Mouse (Mus musculus): Measurements from ENCODE around the gene Sae1. TPM values are rescaled to one million over a fixed set of nuclear protein-coding genes. Genes with fewer than 3 reads are reported as not detected.
"Not testable (repeated sequence)": the region's sequence is repeated elsewhere in the genome, so short reads cannot be mapped to it uniquely, and the experiment has no call there.

Sae1 gene
- total RNA-seq, 2 experiments from 2014 or later, result 49.1 to 278 TPM

DNA sequence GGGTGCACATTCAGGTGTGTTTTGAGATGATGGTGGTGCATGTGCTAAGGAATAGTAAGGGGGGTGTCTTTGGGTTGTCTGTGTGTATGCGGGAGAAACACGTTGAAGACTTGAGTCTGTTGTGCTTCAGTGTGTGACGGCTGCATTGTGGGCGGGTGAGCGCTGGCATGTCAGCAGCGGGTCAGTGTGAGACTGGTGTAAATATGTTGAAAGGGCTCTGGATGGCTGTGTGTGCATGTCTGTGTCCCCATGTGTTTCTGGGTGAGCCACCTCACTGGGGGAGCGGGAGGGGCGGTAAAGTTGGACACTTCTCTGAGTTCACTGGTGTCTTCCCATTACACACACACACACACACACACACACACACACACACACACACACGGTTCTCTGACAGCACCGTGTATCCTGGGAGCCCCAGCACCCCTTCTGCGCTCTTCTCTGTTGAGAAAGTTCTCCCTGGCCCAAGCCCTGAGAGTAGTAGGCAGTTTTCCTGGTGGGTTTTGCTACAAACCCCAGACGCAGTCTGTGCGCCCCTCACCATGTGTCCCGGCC is 76.1 kb downstream of the Sae1 start:
- ATAC-seq (ENCODE audit: poor library complexity, severe bottlenecking), result no peak

DNA sequence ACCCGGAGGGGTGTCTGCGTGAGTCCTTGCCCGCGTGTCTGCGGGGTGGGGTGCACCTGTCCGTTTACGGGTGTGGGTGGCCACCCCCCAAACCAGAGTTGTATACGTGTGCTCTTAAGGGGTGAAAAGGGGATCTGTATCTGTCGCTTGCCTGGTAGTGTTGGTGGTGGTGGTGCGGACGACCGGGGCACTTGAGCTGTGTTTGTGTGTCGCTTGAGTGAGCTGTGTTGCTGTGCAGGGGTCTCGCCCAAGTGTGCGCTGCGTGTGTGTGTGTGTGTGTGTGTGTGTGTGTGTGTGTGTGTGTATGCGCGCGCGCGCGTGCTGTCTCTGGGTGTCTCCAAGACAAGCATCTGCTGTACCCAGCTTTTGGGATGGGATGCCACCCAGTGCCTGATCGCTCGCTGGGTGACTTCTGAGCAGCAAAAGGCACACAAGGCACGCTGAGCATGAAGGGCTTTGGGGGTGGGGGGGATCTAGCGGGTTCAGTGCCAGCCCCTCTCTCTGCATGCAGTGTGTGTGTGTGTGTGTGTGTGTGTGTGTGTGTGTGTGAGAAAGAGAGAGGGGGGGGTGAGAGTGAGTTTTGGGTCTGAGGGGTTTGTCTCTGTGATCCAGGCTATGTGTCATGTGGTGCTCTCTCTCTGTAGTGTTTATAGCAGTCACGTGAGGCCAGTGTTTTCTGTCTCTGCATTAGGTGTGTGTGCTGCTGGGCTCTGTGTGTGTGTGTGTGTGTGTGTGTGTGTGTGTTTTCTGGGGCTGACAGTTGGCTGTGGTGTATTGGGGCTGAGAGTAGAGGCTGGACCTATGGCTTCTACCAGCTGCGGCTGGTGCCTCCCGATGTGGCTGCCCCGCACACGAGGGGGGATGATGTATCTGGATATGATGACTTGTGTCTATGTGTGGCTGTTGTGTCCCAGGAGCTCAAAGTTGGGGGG is 76.8 kb downstream of the Sae1 start:
- no peak for ATAC-seq (ENCODE audit: poor library complexity, severe bottlenecking)

- ATAC-seq (ENCODE audit: poor library complexity, severe bottlenecking), result peak; percentile 36
Observed at GRCm38 (mm10) chr7:16310020-16310520, 77.5 kb downstream of the Sae1 start.

DNA sequence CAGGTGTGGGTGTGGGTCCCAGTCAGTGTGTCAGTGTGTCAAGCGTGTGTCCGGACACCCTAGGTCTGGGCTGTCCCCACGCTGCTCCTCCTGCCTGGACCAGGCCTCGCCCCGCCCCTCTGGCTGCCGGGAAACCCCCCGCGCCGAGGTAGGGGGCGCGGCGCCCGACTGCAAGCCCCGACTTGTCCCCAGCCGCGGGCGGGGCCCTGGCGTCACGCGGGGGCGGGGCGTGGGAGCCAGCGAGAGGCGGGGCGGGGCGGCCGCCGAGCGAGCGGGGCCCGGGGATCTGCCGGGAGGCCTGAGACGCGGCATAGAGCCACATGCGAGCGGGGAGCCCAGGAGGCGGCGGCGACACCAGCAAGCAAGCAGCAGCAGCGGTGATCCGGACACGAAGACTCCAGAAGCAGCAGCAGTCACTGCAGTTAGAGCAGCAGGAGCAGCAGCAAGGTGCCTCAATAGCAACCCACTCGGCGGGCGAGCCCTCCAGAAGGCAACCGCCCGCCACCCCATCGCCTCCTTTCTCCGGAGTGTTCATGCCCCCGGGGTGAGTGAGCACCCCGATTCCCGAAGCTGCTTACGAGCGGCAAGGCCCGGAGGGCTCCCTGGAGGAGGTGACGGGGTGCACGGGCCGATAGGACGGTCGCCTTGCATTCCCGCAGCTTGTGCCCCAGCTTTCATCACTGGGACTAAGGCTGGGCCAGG is 78.1 kb downstream of the Sae1 start:
- ATAC-seq (ENCODE audit: poor library complexity, severe bottlenecking), result peak; percentile 20

DNA sequence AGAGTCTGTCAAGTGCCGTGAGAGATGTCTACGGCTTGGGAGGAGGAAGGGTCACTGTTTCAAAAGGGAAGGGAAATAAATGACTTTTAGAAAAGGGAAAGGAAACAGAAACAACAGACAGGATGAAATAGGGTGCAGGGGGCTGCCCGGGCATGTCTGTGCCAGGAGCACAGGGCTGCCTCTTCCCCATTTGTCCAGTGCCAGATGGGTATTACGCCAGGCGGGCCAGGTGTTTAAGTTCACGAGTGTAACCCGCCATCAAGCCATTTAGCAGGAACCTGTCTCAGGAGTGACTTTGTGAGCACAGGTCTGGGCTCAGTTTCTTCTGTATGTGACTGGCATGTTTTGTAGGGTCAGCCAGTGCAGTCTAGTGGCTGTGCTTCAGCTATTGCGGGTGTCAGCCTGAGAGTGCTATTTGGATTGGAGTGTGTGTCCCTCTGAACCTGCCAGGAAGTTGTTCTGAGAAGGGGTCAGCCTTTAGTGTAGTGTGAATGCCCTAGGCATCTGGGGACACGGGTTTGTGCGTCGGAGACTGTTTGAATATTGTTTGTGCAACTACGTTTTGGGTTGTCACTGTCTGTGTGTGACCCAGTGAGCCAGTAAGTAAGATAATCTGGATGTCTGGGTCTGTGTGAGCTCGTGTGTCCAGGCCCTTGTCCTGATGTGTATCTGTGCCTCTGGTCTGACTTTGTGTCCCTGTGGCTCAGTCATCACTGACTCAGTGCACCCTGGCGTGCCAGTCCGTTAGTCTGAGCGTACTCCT is 78.9 kb downstream of the Sae1 start:
- ATAC-seq (ENCODE audit: poor library complexity, severe bottlenecking), result peak; percentile 10; the same call in 1 of the 2 replicates

- ATAC-seq (ENCODE audit: poor library complexity, severe bottlenecking), result not testable (repeated sequence)
Observed at GRCm38 (mm10) chr7:16308093-16308492, 79.5 kb downstream of the Sae1 start, which contains the start of gene Bbc3. Bbc3 (plus strand) TSS chr7:16308393.

GRCm38 (mm10) chr7:16307141-16307540 is 80.5 kb downstream of the Sae1 start:
- ATAC-seq (ENCODE audit: poor library complexity, severe bottlenecking), result not testable (repeated sequence)

- peak; percentile 31 for ATAC-seq (ENCODE audit: poor library complexity, severe bottlenecking)
Observed at GRCm38 (mm10) chr7:16299419-16300035, 88.1 kb downstream of the Sae1 start.

DNA sequence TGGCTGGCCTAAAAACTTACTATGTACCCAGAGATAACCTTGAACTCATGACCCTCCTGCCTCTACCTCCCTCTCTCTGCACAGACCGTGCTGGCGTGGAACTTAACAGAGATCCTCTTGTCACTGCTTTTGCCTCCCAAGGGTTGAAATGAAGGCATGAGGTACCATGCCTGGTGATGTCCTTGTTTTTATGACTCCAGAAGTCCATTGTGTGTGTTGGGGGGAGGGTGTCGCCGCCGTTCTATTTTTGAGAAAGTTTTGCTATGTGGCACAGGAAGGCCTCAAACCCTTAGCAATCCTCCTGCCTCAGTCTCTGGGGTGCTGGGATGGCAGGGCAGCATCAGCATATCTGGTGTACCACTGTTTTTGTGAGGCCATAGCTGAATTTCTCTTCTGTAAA is 88.7 kb downstream of the Sae1 start:
- no peak for ATAC-seq (ENCODE audit: poor library complexity, severe bottlenecking)

GRCm38 (mm10) chr7:16297616-16298015 is 90.0 kb downstream of the Sae1 start:
- ATAC-seq (ENCODE audit: poor library complexity, severe bottlenecking), result no peak

DNA sequence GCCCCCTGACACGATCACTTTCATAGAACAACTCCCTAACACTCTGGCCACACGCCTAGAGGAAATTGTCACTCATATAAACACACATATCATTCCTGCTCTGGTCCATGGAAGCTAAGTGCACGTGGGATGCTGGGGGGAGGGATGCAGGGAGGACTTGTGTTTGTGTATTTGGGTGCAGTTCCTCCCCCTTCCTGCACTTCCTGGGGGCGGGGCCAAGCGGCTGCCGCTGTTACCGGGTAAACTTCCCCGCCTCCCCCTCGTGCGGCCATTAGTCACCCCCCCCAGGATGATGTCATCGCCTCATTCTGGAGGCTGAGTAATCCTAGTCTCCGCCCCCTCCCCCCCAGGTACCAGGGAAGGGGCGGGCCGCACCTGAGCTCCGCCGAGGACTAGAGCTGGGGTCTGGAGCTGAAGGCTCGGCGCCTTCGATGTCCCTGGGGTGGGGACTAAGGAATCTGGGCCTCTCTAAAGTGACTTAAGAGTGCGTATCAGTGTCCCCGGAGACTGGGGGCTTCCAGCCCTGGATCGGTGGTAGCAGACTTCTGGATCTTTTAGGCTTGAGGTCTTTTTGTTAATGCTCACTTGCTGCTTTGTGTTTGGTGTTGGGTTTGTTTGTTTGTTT is 90.7 kb downstream of the Sae1 start:
- ATAC-seq (ENCODE audit: poor library complexity, severe bottlenecking), result peak; percentile 68

DNA sequence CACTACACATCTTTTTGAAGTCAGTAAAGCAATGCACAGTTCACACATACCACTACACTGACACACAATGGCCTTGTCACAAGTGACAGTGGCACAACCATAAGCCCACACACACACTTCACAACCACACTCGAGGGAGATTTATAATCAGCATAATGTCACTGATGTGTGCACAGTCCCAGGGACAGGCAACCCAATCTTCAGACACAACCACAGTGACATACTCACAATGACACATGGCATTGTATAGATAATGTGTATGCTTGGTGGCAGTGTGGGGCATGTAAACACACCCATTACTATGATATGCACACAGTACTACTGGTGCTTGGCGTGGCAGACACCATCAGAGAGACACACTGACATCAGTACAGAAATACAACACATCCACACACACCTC is 91.5 kb downstream of the Sae1 start:
- ATAC-seq (ENCODE audit: poor library complexity, severe bottlenecking), result no peak

DNA sequence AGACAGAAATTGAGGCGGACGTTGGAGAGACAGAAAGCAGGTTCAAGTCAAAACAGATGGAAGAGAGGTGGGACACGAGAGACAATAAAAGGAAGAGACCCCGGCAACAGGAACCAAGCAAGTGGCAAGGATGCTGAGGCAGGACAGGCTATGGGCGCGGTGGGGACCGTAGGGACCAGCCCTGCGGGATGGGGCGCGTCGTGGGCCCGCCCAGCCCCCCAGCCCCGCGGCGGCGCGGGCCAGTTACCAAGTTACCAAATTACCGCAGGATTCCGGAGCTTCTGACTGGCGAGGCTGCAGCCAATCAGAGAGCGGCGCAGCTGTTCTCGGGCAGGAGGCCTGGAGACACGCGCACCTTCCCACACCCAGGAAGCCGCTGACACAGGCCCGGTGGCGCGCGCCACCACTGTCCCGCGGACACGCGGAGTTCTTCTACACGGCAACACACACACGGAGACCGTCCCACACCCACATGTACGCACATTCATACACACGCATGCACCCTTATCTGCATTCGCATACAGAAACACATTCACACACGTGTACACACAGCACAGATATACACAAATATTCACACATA is 92.2 kb downstream of the Sae1 start:
- peak; percentile 67 for ATAC-seq (ENCODE audit: poor library complexity, severe bottlenecking)

DNA sequence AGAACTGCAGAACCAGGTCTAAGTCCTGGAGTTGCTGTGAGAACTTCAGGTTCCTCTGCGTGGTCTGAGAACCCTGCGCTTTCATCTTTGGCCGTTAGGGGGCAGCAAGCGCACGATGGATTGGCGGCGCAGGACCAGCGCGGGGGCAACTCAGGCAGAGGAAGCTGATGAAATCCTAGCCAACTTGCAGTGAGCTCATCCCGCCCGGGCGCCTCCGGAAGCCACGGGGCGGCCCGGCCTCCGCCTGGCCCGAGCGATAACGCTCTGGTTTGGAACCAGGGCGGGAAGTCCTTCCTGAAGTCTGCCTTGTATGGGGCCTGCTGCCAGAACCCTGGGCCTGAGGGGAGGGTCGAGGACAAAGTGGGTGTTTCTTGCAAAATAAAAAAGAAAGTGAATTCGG is 92.8 kb downstream of the Sae1 start:
- ATAC-seq (ENCODE audit: poor library complexity, severe bottlenecking), result peak; percentile 76

- ATAC-seq (ENCODE audit: poor library complexity, severe bottlenecking), result peak; percentile 16; the same call in 1 of the 2 replicates
Observed at GRCm38 (mm10) chr7:16294346-16294745, 93.3 kb downstream of the Sae1 start.

GRCm38 (mm10) chr7:16287791-16288190 is 99.8 kb downstream of the Sae1 start:
- ATAC-seq (ENCODE audit: poor library complexity, severe bottlenecking), result no peak

DNA sequence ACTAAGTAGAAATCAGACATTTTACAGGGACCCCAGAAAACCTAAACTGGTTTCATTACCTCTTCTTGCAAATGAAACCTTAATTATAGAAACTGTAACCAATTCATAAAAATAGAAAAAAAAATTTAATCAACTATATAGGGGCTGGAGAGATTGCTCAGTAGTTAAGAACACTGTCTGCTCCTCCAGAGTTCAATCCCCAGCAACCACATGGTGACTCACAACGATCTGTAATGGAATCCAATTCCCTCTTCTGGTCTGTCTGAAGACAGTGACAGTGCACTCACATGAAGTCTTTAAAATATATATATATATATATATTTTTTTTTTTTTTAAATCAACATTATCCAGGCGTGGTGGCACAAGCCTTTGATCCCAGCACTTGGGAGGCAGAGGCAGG is 100.6 kb downstream of the Sae1 start:
- no peak for ATAC-seq (ENCODE audit: poor library complexity, severe bottlenecking)

GRCm38 (mm10) chr7:16286026-16286961 is 101.3 kb downstream of the Sae1 start, which contains the start of gene Ccdc9:
Ccdc9 (minus strand) TSS chr7:16286795.
- ATAC-seq (ENCODE audit: poor library complexity, severe bottlenecking), result peak; percentile 81
